Mouse (Mus musculus) ES-E14 (cell line): ENCODE measurements around the gene Cdk11b.

Experiments used
- CHD2 ChIP-seq: IDR thresholded peaks from 2 replicates; pipeline ENCODE4 v1.6.1; 2014; ENCODE audit warnings: mild to moderate bottlenecking, low read depth, low read length, inconsistent platforms
- HCFC1 ChIP-seq: IDR thresholded peaks from 2 replicates; pipeline ENCODE4 v1.6.1; 2012; ENCODE audit warnings: low read length, inconsistent platforms, borderline replicate concordance; ENCODE audit not compliant: insufficient read depth
- MAFK ChIP-seq: IDR thresholded peaks from 2 replicates; pipeline ENCODE4 v1.6.1; 2014; ENCODE audit warnings: mild to moderate bottlenecking, low read depth, low read length, inconsistent platforms; ENCODE audit not compliant: insufficient read depth
- ZC3H11A ChIP-seq: IDR thresholded peaks from 2 replicates; pipeline ENCODE4 v1.6.1; 2012; ENCODE audit warnings: low read depth, mild to moderate bottlenecking, inconsistent platforms, low read length, borderline replicate concordance
- ZNF384 ChIP-seq: IDR thresholded peaks from 2 replicates; pipeline ENCODE4 v1.6.1; 2012; ENCODE audit warnings: low read depth, low read length, inconsistent platforms

DNA sequence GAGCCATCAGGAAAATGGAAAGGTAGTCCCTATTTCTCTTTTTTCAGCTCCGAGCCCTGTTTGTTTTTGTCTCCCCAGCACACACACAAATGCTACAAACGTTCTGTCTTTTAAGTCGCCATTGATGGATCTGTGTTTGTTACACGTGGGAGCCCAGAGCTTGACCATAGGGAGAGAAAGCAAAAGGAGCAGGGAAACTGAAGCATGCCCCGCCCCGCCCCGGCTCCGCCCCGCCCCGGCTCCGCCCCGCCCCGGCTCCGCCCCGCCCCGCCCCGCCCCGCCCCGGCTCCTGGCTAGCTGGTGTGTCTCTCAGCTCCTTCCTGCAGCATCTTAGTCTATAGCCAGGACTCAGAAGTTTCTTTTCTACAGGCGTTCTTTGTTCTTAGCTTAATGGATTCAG is 26.1 kb upstream of the Cdk11b start:
- TF ChIP-seq MAFK (no peak), CHD2 (no peak), ZC3H11A (no peak), ZNF384 (no peak), HCFC1 (no peak)
